Mouse (Mus musculus) CD4-positive, CD25-positive, alpha-beta regulatory T cell, adult 4 months (primary cell): ENCODE data around the gene Slc45a2. TPM values are rescaled to one million over a fixed set of nuclear protein-coding genes. Genes with fewer than 3 reads are reported as not detected.
"Not testable (repeated sequence)": the region's sequence is repeated elsewhere in the genome, so short reads cannot be mapped to it uniquely, and the experiment has no call there.

Source experiments
- ATAC-seq: one replicate; pipeline ENCODE4 v1.8.0; 2017
- polyA plus RNA-seq, 2 experiments: library from polyadenylated mRNA; unstranded; fragments of 100-300 nt; shearing (Covaris generic); gene quantifications; one replicate each; pipeline ENCODE4 v1.2.1; 2017

The Slc45a2 gene
- not detected for polyA plus RNA-seq

DNA sequence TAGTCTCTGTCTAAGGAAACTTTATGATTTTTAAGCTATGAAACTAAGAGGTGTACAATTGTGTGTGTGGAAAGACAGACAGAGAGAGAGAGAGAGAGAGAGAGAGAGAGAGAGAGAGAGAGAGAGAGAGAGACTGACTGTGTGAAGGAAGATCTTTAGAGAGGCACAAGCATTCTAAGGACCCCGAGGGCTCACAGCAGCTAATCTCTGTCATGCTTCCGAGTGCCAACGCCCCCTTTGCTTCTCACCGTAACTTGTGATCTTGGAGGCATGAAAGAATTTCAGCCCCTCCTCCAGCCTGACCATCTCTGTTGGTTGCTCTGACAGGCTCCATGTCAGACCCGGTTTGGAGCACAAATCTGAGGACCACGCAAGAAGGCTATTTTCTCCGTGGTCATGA lies at the start of gene Slc45a2:
TSS of gene Slc45a2 (plus strand) at position 301 of the 400 bp plus-strand sequence.
- no peak for ATAC-seq

DNA sequence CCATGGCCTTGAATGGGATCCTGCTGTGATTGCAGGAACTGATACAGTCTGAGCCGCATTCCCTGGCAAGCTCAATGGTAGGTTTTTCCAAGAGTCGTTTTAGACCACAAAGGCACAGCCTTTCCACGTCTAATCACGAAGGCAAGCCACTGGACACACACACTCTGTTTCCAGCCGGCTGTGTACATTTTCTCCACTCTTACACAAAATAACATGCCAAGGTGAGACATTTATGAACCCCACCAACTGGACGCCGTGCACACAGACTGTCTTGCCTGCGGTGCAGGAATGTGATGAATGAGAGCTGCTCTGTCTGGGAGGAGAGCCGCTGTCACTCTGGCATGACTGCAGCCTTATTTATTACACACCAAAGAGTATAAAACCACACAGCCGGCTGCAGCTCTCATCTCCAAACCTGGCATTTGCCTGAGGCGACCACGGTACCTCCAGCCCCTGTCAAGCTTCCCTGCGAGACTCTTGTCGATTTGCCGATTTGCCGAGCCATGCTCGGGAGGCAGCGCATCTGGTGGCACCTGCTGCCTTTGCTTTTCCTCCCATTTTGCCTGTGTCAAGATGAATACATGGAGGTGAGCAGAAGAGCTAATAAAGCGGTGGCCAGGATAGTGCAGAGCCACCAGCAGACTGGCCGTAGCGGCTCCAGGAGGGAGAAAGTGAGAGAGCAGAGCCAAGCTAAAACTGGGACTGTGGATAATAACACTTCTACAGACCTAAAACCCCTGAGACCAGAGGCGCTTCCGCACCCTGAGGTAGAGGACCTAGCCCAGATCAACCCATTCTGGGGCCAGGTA lies 48.4 kb upstream of the Slc45a2 start, which contains the start of gene C1qtnf3:
TSS of gene C1qtnf3 (plus strand) at position 382 of the 809 bp plus-strand sequence.
- ATAC-seq = no peak

DNA sequence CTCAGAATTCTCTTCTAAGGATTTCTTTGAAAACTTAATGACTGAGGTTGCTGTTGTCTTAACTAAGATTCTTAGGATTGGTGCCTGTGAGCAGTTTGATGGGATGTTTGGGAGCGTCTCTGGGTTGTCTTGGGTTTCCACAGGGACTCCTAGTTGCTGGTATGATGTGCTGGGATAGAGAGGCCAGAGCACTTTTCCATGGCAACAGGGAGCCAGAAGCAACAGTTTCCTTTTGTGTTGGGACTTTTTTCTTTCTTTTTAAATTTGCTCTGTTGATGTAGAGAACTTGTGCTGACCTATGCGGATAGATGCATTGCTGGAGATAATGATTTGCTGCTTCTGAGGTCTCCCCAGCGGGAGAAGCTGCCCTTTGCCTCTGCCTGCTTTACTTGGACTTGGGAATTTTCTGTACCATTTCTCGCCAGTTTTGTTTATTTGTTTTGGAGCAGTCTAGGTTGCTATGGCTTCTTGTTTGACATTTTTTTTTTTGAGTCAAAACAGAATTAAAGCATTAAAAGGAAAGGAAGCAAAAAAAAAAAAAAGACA lies 47.7 kb upstream of the Slc45a2 start:
- ATAC-seq = no peak

DNA sequence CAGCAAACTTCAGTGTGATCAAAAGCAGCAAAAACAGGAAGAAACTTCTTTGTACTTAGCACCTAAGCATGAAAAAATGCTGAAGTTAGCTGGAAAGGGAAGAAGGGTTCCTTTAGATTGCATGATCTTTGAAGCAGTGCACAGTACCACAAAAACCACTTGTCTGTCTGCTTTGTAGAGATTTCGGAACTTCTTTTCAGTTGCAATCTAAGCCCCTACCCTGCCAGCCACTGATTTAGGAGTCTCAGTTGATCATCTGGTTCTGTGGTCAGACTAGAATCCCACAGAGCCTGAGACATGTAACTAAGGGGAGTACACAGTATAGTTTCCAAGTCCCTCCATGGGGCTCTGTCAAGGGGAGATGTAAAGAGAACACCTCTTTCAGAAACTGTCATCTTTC lies 47.1 kb upstream of the Slc45a2 start:
- no peak for ATAC-seq

DNA sequence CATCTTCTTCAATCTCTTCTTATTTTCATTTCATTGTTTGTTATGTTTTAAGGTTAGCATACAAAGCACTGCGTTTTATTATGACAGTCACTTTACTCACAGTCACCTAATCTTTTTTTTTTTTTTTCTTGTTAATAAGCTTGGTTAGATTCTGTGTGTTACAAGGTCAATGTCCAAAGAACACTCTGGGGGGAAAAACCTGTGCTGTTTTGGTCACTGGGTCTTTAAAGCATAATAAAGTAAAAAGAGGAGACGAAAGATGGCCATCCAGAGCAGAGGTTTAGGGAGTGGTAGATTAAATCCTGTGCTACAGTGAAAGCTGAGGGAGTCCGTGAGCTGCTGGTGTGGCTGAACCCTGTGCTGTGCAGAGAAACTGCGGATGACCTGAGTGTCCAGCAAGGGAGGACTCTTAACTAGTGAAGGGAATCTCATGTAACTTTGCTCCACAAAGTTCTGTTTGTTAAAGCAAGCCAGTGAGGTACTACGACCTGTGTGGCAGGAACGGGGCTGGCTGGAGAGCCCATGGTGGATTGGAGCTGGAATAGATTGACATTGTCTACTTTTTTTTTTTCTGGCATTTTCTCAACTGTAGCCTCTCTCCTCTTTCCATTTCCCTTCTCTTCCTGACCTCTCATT lies 46.0 kb upstream of the Slc45a2 start:
- no peak for ATAC-seq

GRCm38 (mm10) chr15:10955156-10955555 lies 45.4 kb upstream of the Slc45a2 start:
- no peak for ATAC-seq

DNA sequence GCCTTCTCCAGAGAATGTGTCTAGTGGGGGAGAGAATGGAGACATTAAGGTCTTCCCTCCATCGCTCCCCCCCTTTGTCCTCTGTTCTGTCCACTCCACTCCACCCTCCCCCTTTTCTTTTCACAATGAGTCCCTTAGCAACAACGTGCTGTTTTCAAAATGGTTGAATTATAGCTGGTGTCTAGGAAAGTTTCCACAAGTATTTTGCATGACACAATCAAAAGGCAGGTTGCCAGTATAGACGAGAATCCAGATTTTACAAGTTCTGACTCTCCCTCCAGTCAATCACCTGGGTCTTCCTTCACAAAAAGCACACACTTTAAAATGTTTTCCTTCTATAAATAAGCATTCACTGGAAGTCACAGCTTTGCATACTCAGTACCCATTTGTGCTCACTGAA lies 43.8 kb upstream of the Slc45a2 start:
- no peak for ATAC-seq

GRCm38 (mm10) chr15:10959277-10960026 lies 41.1 kb upstream of the Slc45a2 start:
- ATAC-seq = no peak

DNA sequence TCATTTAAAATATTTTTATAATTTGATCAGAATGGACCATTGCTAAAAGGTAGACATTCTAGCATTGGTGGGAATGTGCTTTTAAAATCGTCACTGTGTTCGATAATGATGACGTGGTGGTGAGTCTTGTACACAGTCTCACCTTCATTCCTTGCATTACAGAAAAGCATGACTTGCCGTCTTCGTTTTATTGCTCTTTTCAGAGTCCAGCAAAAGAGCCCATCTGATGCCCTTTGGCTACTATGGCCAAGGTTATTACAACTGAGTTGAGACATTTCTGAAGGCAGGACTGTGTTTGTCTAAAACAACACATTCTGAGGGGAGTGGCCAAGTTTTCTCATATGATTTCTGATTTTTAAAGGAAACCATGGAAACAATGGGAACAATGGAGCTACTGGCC lies 40.3 kb upstream of the Slc45a2 start:
- ATAC-seq = no peak

DNA sequence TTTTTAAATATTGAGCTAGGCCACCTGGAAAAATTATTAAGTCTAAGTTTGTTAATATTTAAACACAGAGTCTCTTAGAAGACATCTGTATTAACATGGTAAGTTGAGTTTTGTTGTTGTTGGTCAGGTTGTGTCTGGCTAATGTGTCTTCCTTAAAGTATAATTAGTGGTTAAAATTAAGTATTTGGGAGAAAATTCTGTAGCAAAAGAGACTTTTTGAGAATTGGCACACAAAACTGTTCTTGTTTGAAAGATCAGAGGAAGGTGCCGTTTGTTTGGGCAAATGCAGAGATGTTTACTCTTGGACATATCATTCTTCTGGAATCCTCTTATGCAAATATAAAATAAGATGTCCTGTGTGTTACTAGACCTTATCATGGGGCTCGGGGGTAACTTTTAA lies 37.9 kb upstream of the Slc45a2 start:
- no peak for ATAC-seq

DNA sequence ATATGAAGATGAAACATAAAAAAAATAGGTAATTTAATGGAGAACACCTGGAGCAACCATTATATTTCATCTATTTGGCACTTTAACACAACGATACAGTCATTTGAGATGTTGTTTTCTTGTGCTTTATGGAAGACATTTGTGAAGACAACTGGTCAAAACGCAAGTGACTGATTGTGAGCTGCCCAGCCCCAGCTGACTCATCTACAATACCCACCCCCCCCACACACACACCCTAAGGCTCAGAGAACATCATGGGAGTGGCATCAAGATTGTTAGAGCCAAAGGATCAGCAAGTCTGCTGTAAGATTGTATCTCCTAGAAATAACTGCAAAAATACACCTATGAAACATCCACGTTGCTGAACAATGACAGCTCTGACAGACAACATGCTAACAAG lies 31.1 kb upstream of the Slc45a2 start:
- no peak for ATAC-seq

DNA sequence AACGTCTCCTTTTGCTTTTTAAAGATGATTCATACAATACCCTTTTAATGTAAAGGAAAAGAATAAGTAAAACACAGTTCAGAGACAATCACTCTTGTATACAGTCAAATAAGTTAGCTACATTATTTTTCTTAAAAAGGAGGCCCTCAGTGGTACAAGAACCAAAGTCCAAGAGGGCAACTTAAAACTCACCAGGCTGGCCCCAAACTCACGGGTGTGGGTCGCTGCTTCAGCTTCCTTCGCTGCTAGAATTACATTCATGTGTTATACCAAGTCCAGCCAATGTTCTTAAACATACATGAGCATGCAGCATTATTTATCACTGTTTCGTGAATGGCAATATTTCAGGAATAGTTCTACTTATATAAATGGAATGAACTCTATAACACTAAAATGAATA lies 29.7 kb upstream of the Slc45a2 start:
- ATAC-seq = no peak

GRCm38 (mm10) chr15:10977151-10977550 lies 23.4 kb upstream of the Slc45a2 start:
- no peak for ATAC-seq

GRCm38 (mm10) chr15:10980712-10981111 lies 19.8 kb upstream of the Slc45a2 start:
- ATAC-seq = no peak

DNA sequence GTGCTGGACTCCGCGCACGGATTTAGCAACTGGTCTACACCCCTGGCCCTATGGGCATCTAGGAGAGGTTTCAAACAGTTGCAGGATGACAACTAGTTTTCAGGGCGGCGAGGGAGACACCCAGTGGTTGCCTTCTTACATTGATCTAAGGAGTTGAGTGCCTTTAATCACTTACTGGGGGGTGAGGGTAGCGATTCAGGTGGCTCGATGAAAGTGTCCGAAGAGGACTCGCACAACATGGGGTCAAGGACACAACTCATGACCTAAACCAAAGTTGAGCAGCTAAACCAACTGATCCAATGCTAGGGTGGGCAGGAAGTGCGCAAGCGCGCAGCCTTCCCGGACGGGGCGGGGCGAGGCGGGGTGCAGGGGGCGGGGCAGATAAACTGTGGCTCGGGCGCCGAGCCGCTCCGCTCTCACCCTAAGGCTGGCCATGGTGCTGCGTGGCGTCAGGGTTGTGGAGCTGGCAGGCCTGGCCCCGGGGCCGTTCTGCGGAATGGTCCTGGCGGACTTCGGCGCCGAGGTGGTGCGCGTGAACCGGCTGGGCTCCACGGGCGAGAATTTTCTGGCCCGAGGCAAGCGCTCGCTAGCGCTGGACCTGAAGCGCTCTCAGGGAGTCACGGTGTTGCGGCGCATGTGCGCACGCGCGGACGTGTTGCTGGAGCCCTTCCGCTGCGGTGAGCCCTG lies 19.0 kb upstream of the Slc45a2 start, which contains the start of gene Amacr:
TSS of gene Amacr (plus strand) at position 380 of the 687 bp plus-strand sequence.
- ATAC-seq = peak; percentile 91

DNA sequence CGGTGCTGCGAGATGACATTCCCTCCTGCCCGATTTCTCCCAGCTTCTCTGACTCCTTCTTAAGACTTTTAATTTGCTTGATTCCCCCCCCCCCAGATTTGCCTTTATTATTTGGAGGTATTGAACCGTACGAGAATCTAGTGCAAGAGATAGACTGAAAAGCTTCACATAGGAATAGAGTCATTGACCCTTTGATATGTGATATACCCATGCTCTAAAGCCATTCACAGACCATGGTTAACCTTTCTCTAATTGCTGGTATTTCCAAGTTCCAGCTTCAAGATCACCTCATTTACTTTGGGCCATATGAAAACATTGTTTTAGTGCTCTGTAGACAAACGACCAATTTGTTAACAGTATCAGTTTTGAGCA lies 18.5 kb upstream of the Slc45a2 start:
- peak; percentile 2 for ATAC-seq

DNA sequence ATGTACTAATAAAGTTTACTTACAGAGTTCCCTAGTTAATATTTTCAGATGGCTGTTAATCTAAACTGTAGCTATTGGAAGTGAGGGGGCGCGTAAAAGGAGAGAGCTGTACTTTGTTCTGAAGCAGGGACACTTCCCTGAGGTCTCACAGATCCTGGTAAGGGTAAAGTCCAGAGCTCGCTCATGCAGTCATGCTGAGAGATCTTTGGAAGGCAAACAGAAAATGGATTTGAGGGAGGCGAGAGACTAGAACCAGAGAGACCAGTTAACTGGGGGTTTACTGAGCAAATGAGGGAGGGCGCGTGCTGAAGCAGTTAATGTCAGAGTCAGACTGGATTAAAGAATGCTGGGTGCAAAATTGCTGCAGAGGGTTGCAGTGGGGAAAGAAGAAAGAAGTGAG lies 14.8 kb upstream of the Slc45a2 start:
- ATAC-seq = no peak

GRCm38 (mm10) chr15:10986477-10986876 lies 14.0 kb upstream of the Slc45a2 start:
- not testable (repeated sequence) for ATAC-seq

- ATAC-seq = no peak
Observed at GRCm38 (mm10) chr15:10990411-10990810, 10.1 kb upstream of the Slc45a2 start.

- no peak for ATAC-seq
Observed at GRCm38 (mm10) chr15:10991566-10991965, 9.0 kb upstream of the Slc45a2 start.

GRCm38 (mm10) chr15:10999832-11000231 lies 689 bp upstream of the Slc45a2 start:
- no peak for ATAC-seq

GRCm38 (mm10) chr15:11003791-11004190 lies 3.3 kb downstream of the Slc45a2 start:
- ATAC-seq = no peak
